Mouse (Mus musculus): ENCODE data around the gene Sars2. TPM values are rescaled to one million over a fixed set of nuclear protein-coding genes. Genes with fewer than 3 reads are reported as not detected.

Gene Sars2
- total and polyA plus RNA-seq, 3 experiments, result 10.5 to 24.9 (median 17.1) TPM

DNA sequence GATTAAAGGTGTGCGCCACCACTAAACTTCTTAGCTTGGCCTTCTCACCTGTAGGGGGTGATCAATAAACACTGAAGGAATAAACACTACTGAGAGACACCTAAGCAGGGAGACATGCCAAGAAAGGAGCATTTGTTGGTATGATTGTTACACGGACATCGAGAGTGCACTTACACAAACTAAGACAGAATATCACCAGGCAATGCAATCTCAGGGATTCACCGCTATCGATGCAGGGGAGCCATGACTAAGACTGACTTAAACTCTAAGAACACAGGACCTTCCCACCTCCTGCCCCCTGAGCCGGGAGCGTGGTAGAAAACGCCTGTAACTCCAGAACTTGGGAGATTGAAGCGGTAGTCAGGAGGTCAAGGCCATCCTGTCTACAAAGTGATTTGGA is 843 bp upstream of the Sars2 start:
- in situ Hi-C loops (cut with MboI; ENCODE audit: low pct_ligation_motif_present, low pct_unique_long_range_greater_than_20kb, low sequenced_read_pairs), result no loop called here
- DNase-seq (ENCODE audit: extremely low read depth), result peak; percentile 29
- Histone ChIP-seq H3K79me2 (replicated peaks; ENCODE audit: control insufficient read depth, extremely low read depth, insufficient read depth, poor library complexity, severe bottlenecking) (no peaks in the 10 kb centered on the region; the same call in none of the 2 replicates), H3K9me3 (replicated peaks; ENCODE audit: low read length) (peaks cover 2% of the 10 kb centered on the region), H3K4me3 (replicated peaks in 1 of 3; ENCODE audit: low read depth in 2 of 3, low read length in 2 of 3, poor library complexity in 1 of 3) (peak overlapping the region; percentile 84 to 97 (median 86)), H3K9ac (ENCODE audit: insufficient read depth, low read depth) (peak overlapping the region; percentile 95), H3K27ac (ENCODE audit: insufficient read depth, low read depth) (0 out of 2 replicates have a peak overlapping the region, but pooled peaks have one; percentile 26), H3K4me2 (ENCODE audit: insufficient read depth, low read depth, poor library complexity, severe bottlenecking) (peak overlapping the region; percentile 53), H3K4me1 (ENCODE audit: control insufficient read depth in 1 of 2, insufficient read depth in 2 of 2) (peaks cover 0 to 23% of the 10 kb centered on the region in 2 experiments; a peak in 2 of 4 replicates), H3K27me3 (replicated peaks) (no peaks in the 10 kb centered on the region), H3K36me3 (replicated peaks in 1 of 2; ENCODE audit: control insufficient read depth in 1 of 2, insufficient read depth in 1 of 2, low read length in 1 of 2) (peaks cover 19 to 51% of the 10 kb centered on the region in 2 experiments)
- peak; percentile 12 for TF ChIP-seq RAD21 (IDR thresholded peaks at IDR 0.05; ENCODE audit: low read depth, low read length)
- TF ChIP-seq POLR2A (IDR thresholded peaks at IDR 0.05; ENCODE audit: low read depth, low read length), result no peak
- dilution Hi-C loops (cut with MboI; ENCODE audit: extremely low pct_ligation_motif_present, extremely low pct_unique_long_range_greater_than_20kb, low sequenced_read_pairs), result no loop called here

DNA sequence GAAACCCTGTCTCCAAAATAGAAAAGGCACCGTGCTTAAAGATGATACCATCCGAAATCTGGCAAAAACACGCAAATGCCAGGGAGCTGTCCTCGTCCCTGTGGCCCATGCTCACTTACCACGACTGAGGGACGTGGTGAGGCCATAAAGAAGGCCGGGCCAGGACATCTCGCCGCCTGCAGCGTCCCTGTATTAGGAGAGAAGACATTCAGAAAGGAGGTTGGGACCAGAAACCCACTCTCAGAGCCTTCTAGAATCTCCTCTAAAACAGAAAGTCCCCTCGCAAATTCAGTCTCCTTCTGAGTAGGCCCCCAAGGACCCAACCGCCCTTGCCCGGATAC is 454 bp upstream of the Sars2 start:
- no peaks in the 10 kb centered on the region; the same call in none of the 2 replicates for H3K79me2 ChIP-seq (replicated peaks; ENCODE audit: control insufficient read depth, extremely low read depth, insufficient read depth, poor library complexity, severe bottlenecking)
- H3K4me1 ChIP-seq (ENCODE audit: control insufficient read depth in 1 of 2, insufficient read depth in 2 of 2), result peaks cover 0 to 23% of the 10 kb centered on the region in 2 experiments; a peak in 2 of 4 replicates
- H3K9ac ChIP-seq (ENCODE audit: insufficient read depth, low read depth), result peak overlapping the region; percentile 95
- H3K4me2 ChIP-seq (ENCODE audit: insufficient read depth, low read depth, poor library complexity, severe bottlenecking), result peak overlapping the region; percentile 53
- H3K4me3 ChIP-seq (replicated peaks in 1 of 3; ENCODE audit: low read depth in 2 of 3, low read length in 2 of 3, poor library complexity in 1 of 3), result peak overlapping the region; percentile 84 to 97 (median 86)
- H3K9me3 ChIP-seq (replicated peaks; ENCODE audit: low read length), result peaks cover 2% of the 10 kb centered on the region
- TF ChIP-seq PAX5 (IDR thresholded peaks at IDR 0.05; ENCODE audit: low read length) (no peak), TCF12 (IDR thresholded peaks at IDR 0.05; ENCODE audit: low read depth, low read length) (no peak), NELFE (IDR thresholded peaks at IDR 0.05; ENCODE audit: low read depth, low read length) (no peak), USF1 (IDR thresholded peaks at IDR 0.05; ENCODE audit: low read depth, low read length) (no peak), MAZ (IDR thresholded peaks at IDR 0.05; ENCODE audit: low read depth, low read length) (no peak), RAD21 (IDR thresholded peaks at IDR 0.05; ENCODE audit: low read depth, low read length) (no peak), BHLHE40 (IDR thresholded peaks at IDR 0.05; ENCODE audit: low read depth, low read length) (no peak), MAX (IDR thresholded peaks at IDR 0.05; ENCODE audit: low read length) (no peak), UBTF (IDR thresholded peaks at IDR 0.05; ENCODE audit: low read depth, low read length) (no peak), CTCF (conservative IDR thresholded peaks at IDR 0.05 in 1 of 2, IDR thresholded peaks at IDR 0.05 in 1 of 2; ENCODE audit: low read depth in 2 of 2, low read length in 2 of 2) (no peak), SMC3 (IDR thresholded peaks at IDR 0.05; ENCODE audit: low read depth, low read length) (no peak), KAT2A (IDR thresholded peaks at IDR 0.05; ENCODE audit: insufficient replicate concordance, low read length) (no peak), SIN3A (IDR thresholded peaks at IDR 0.05; ENCODE audit: low read length) (peak; percentile 77; the same call in 1 of the 2 replicates), MAFK (IDR thresholded peaks at IDR 0.05; ENCODE audit: insufficient replicate concordance, low read length) (no peak), MEF2A (IDR thresholded peaks at IDR 0.05; ENCODE audit: borderline replicate concordance, low read depth, low read length) (no peak), E2F4 (IDR thresholded peaks at IDR 0.05; ENCODE audit: insufficient replicate concordance, low read depth, low read length) (no peak), MXI1 (IDR thresholded peaks at IDR 0.05; ENCODE audit: low read depth, low read length) (peak; percentile 57; the same call in 1 of the 2 replicates), JUND (conservative IDR thresholded peaks at IDR 0.05; ENCODE audit: low read depth, low read length) (no peak)
- H3K27me3 ChIP-seq (replicated peaks), result no peaks in the 10 kb centered on the region
- H3K27ac ChIP-seq (ENCODE audit: insufficient read depth, low read depth), result 0 out of 2 replicates have a peak overlapping the region, but pooled peaks have one; percentile 26
- no peak for DNase-seq (ENCODE audit: extremely low read depth)
- peaks cover 23 to 55% of the 10 kb centered on the region in 2 experiments for H3K36me3 ChIP-seq (replicated peaks in 1 of 2; ENCODE audit: control insufficient read depth in 1 of 2, insufficient read depth in 1 of 2, low read length in 1 of 2)
- in situ Hi-C loops (cut with MboI; ENCODE audit: low pct_ligation_motif_present, low pct_unique_long_range_greater_than_20kb, low sequenced_read_pairs), result no loop called here
- dilution Hi-C loops (cut with MboI; ENCODE audit: extremely low pct_ligation_motif_present, extremely low pct_unique_long_range_greater_than_20kb, low sequenced_read_pairs), result no loop called here

Measured in CH12.LX (cell line).